Mouse (Mus musculus): ENCODE measurements at regions not wholly inside any gene's neighbourhood (a gene's known extent, or its start where the extent isn't known, plus 50 kb on each side); places are given as distances from the start of the nearest gene placed in this dataset.

GRCm38 (mm10) chr9:32039999-32040398, 75.9 kb upstream of the Arhgap32 start:
- TF ChIP-seq CTCF (IDR thresholded peaks at IDR 0.05) = no peak
- intact Hi-C loops (cut with DNase I) = no loop called here

DNA sequence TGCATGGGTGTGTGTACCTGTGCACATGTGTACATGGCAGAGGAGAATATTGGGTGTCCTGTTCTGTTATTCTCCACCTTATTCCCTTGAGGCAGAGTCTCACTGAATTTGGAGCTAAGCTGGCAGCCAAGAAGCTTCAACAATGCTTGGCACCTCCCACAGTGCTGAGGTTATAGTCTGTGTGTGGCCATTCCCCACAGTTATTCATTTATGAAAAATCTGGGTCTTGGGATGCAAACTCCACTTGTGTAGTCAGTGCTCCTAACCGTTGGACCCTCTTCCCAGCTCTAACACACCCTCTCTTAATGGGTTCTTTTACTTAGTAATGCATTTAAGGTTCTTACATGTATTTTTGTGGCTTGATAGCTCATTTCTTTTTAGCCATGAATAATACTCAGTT, 72.6 kb upstream of the Arhgap32 start:
- no peak for TF ChIP-seq CTCF (IDR thresholded peaks at IDR 0.05)
- H3K27ac ChIP-seq = no peak overlapping the region
- H3K4me3 ChIP-seq = no peak overlapping the region
- no peak for DNase-seq
- intact Hi-C loops (cut with DNase I) = no loop called here

More at GRCm38 (mm10) chr9:32039999-32040398, 75.9 kb upstream of the Arhgap32 start:
- Histone ChIP-seq H3K4me3 (no peak overlapping the region), H3K27ac (no peak overlapping the region)
- DNase-seq = no peak

DNA sequence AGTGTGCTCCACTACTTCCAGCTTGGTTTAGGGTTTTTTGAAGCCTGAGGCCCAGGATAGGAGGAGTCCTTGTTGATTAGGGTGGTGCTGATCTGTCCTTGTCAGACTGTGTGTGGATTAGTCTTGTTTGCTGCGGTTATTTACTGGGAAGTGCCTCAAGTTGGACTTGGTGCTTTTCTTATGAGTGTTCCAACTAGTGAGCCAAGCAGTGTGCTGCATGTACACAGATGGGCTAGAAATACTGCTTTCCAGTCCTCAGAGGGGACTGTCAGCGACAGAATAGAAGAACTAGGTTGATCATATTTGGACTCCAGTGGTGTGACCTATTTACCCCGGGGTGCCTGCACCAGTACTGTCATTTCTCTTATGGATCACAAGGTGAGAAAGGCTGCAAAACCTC, 69.1 kb upstream of the Arhgap32 start:
- intact Hi-C loops (cut with DNase I) = no loop called here
- no peak overlapping the region for H3K27ac ChIP-seq
- H3K4me3 ChIP-seq = no peak overlapping the region
- TF ChIP-seq CTCF (IDR thresholded peaks at IDR 0.05) = no peak
- no peak for DNase-seq

GRCm38 (mm10) chr9:32048941-32049340, 67.0 kb upstream of the Arhgap32 start:
- no peak overlapping the region for H3K27ac ChIP-seq
- DNase-seq = no peak
- TF ChIP-seq CTCF (IDR thresholded peaks at IDR 0.05) = no peak
- no peak overlapping the region for H3K4me3 ChIP-seq
- intact Hi-C loops (cut with DNase I) = no loop called here

DNA sequence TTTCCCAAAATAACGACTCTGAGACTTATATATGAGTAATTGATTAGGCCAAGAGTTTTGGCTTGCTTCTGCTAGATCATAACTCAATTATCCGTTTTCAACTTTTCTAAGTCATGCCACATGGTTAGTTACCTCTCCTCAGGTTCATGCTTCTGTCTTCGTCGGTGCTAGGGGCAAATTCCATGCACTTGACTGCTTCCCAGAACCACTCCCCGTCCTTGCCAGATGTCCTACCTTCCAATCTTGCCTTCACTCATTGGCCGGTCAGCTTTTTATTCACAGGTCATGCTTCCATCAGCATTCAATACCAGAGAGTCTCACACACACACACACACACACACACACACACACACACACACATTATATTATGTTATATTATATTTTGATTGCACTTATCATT, 66.4 kb upstream of the Arhgap32 start:
- Histone ChIP-seq H3K4me3 (no peak overlapping the region), H3K27ac (no peak overlapping the region)
- no peak for DNase-seq
- TF ChIP-seq CTCF (IDR thresholded peaks at IDR 0.05) = no peak
- intact Hi-C loops (cut with DNase I) = no loop called here

GRCm38 (mm10) chr9:32053886-32054615, 61.9 kb upstream of the Arhgap32 start:
- intact Hi-C loops (cut with DNase I) = no loop called here
- no peak for TF ChIP-seq CTCF (IDR thresholded peaks at IDR 0.05)
- Histone ChIP-seq H3K27ac (peak overlapping the region; percentile 16; the same call in 1 of the 2 replicates), H3K4me3 (no peak overlapping the region)
- no peak for DNase-seq

- TF ChIP-seq CTCF (IDR thresholded peaks at IDR 0.05) = no peak
- DNase-seq = no peak
- intact Hi-C loops (cut with DNase I) = no loop called here
- Histone ChIP-seq H3K27ac (no peak overlapping the region), H3K4me3 (no peak overlapping the region)
Observed at GRCm38 (mm10) chr9:32057427-32058115, 58.4 kb upstream of the Arhgap32 start.

DNA sequence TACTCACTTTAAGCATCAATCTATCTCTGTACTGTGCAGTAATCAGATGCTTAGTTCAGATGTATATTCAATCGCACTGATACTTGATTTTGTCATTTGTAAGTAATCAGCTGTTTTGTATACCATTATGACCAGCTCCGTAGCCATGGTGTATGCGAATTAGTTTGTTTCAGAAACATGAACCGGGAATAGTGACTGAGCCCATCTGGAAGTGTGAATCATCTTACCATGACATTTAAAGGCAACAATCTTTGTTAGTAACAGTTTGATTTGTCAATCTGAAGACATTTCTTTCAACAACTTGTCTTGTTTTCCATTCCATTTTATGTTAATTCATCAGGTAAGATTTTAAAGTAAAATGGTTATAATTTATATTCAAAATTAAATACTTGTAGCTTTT, 53.2 kb upstream of the Arhgap32 start:
- no peak for TF ChIP-seq CTCF (IDR thresholded peaks at IDR 0.05)
- Histone ChIP-seq H3K4me3 (no peak overlapping the region), H3K27ac (no peak overlapping the region)
- intact Hi-C loops (cut with DNase I) = no loop called here
- DNase-seq = no peak

DNA sequence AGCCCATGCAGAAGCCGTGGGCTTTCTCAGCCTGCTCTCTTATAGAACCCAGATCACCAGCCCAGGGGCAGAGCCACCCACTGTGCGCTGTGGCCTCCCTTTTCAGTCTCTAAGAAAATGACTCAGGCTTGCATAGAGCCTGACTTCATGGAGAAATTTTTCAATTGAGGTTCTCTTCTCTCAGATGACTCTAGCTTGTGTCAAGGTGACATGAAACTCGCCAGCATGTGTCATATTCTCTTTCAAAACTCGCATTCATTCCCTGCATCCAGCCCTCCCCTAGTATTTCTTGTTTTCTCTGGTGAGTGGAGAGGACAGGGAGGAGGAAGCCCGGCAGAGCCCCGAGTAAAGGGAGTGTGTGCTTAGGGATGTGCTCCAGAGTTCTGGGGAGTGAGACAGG, 52.4 kb upstream of the Arhgap32 start:
- H3K27ac ChIP-seq = peak overlapping the region; percentile 62

DNA sequence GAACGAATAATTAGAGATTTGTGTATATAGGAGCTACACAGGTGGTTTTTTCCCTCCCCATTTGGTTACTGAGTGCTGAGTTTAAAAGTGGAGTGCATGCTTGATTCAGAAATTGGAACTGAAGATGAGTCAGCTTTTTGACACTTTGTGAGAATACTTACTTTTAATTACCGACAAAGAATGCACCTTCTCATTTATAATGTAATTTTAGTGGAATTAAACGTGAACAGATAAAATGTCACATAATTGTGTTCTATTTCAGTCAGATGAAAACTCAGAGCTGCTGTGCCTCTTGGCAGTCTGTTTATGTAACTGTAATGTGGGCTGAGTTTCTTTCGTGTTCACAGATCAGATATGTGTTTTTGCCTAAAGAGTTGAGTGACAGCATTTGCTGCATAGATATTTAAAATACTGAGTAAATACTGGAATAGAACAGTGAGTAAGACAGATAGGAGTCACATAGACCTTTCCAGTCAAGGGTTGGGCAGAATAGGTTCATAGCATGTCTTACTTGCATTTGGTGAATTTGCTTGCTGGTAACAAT, 51.9 kb upstream of the Arhgap32 start:
- intact Hi-C loops (cut with DNase I) = no loop called here
- no peak for DNase-seq
- no peak for TF ChIP-seq CTCF (IDR thresholded peaks at IDR 0.05)
- Histone ChIP-seq H3K27ac (peak overlapping the region; percentile 62; the same call in 1 of the 2 replicates), H3K4me3 (no peak overlapping the region)

More for the DNA sequence above, 52.4 kb upstream of the Arhgap32 start:
- H3K4me3 ChIP-seq = no peak overlapping the region
- no peak for DNase-seq
- intact Hi-C loops (cut with DNase I) = no loop called here
- TF ChIP-seq CTCF (IDR thresholded peaks at IDR 0.05) = no peak
